Mouse (Mus musculus): ENCODE data around the gene Ydjc.

DNA sequence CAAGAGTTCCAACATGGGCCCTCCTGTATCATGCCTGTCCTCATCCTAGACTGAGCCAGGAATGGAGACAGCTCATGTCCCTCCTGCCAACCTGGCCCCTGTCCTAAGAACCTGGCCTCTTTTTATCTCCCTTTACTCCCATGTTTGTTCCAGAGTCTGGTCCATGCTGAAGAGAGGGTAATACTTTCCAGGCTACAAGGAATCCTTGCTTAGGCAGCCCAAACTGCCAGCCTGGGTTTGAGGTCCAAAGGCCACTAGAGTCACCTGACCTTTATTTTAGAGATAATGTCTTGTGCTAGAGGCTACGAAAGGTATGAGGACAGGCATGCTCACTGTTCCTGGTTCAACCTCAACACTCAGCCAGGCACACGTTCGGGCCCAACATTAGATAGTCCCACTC lies 47.5 kb upstream of the Ydjc start:
- no peak for TF ChIP-seq POLR2A (IDR thresholded peaks at IDR 0.05; ENCODE audit: insufficient read depth, low read length)
- TF ChIP-seq CTCF (IDR thresholded peaks at IDR 0.05; ENCODE audit: low read depth, low read length), result no peak
